Mouse (Mus musculus) kidney, postnatal 0 days (tissue): ENCODE data around the gene Dlx1. TPM values are rescaled to one million over a fixed set of nuclear protein-coding genes. Genes with fewer than 3 reads are reported as not detected.
A peak's percentile ranks its signal among the peaks of the same experiment; 100 is the strongest.

Source experiments
- ATAC-seq: fragments of 200-750 bp; cut with Nextera tagmentation; replicated peaks from 2 replicates; pipeline ENCODE4 v1.8.0; 2017; ENCODE audit warnings: low read depth, moderate number of reproducible peaks, moderate TSS enrichment, moderate library complexity; ENCODE audit not compliant: low FRiP score
- DNase-seq: peaks from one replicate; pipeline ENCODE4 v3.0.0-alpha.2; 2016; ENCODE audit warnings: low spot score
- H3K27ac ChIP-seq: fragments of 300-500 bp; sonication (generic); 2 replicates; pipeline ENCODE4 v1.5.1; 2014; ENCODE audit warnings: mild to moderate bottlenecking
- H3K27me3 ChIP-seq: fragments of 300-500 bp; sonication (generic); 2 replicates; pipeline ENCODE4 v1.6.1; 2014; ENCODE audit warnings: low read length, mixed read lengths; ENCODE audit not compliant: insufficient read depth
- H3K36me3 ChIP-seq: fragments of 300-500 bp; sonication (generic); 2 replicates; pipeline ENCODE4 v1.6.1; 2014; ENCODE audit warnings: low read length, mixed read lengths; ENCODE audit not compliant: insufficient read depth
- H3K4me1 ChIP-seq: fragments of 300-500 bp; sonication (generic); replicated peaks from 2 replicates; pipeline ENCODE4 v1.6.1; 2014; ENCODE audit warnings: antibody characterized with exemption, low read length, mixed read lengths; ENCODE audit not compliant: insufficient read depth
- H3K4me2 ChIP-seq: fragments of 300-500 bp; sonication (generic); 2 replicates; pipeline ENCODE4 v1.6.1; 2014; ENCODE audit warnings: mild to moderate bottlenecking, low read length, moderate library complexity, mixed read lengths
- H3K4me3 ChIP-seq: fragments of 300-500 bp; sonication (generic); replicated peaks from 2 replicates; pipeline ENCODE4 v1.5.1; 2014; ENCODE audit warnings: low read depth, low read length
- H3K9ac ChIP-seq: fragments of 300-500 bp; sonication (generic); 2 replicates; pipeline ENCODE4 v1.6.1; 2014; ENCODE audit warnings: low read depth, low read length
- H3K9me3 ChIP-seq: fragments of 300-500 bp; sonication (generic); replicated peaks from 2 replicates; pipeline ENCODE4 v1.6.1; 2016; ENCODE audit warnings: low read length, inconsistent platforms, mixed read lengths
- CTCF ChIP-seq: IDR thresholded peaks from 2 replicates; pipeline ENCODE4 v1.5.1; 2016; ENCODE audit warnings: antibody characterized with exemption, low read depth, mild to moderate bottlenecking, moderate library complexity
- WGBS: fragments of 180-500 bp; shearing (Covaris S2); extraction: QIAGEN DNeasy Blood & Tissue Kit; methylation state at CpG from one replicate; pipeline ENCODE4 v1.1.7; 2014; 5-methylcytosine and 5-hydroxymethylcytosine counted together
- polyA plus RNA-seq: library from polyadenylated mRNA; unstranded; fragments of >200 nt; fragmentation: Nextera tagmentation; extraction: Ambion mirVana; gene quantifications from 2 replicates; pipeline ENCODE4 v1.2.1, GENCODE M21; 2015

Gene Dlx1
- polyA plus RNA-seq = not detected in 2 replicates

DNA sequence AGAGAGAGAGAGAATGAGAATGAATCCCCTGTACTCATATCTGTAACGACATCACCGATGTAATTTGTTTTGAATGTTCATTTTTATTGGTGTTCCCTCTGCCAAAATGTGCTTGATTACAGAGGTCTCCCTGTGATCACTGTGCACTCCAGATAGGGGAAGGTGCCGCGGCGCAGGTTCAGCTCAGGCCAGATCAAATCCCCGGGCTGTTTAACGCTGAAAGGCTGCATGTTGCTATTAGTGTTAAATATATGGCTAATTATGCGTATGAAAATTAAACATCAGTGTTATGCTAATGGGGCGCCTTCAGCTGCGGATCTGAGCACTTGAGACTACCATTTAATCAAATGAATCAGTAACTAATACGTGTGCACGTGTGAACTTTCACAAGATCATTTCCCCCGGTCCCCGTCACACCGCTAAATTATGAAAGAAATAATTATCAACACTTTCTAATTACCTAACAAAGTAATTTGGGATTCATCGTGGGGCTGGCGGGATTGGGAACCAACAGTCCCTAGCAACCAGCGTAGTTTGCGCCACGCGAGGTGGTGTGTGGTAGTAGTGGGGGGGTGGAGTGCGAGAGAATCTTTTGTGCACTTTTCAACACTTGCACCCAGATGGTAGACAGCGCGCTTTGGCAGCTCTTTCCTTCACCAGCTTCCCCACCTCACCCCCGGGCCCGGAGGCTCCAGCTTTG, at the start of gene Dlx1:
TSS of gene Dlx1 (plus strand) at position 100 of the 700 bp plus-strand sequence.
- peak within 1 kb of the TSS; percentile 78 for H3K4me2 ChIP-seq
- H3K4me1 ChIP-seq = peaks cover 7% of the 10 kb centered on the region
- ATAC-seq (no peak), DNase-seq (no peak)
- H3K27me3 ChIP-seq = peaks cover 88% of the 10 kb centered on the region
- no peak within 1 kb of the TSS for H3K27ac ChIP-seq
- no peaks in the 10 kb centered on the region for H3K36me3 ChIP-seq
- WGBS = 2% methylated on average over 26 of the region's 26 CpGs
- H3K9ac ChIP-seq = no peak within 1 kb of the TSS
- TF ChIP-seq CTCF = no peak
- peak within 1 kb of the TSS; percentile 45 for H3K4me3 ChIP-seq
- H3K9me3 ChIP-seq = no peaks in the 10 kb centered on the region

DNA sequence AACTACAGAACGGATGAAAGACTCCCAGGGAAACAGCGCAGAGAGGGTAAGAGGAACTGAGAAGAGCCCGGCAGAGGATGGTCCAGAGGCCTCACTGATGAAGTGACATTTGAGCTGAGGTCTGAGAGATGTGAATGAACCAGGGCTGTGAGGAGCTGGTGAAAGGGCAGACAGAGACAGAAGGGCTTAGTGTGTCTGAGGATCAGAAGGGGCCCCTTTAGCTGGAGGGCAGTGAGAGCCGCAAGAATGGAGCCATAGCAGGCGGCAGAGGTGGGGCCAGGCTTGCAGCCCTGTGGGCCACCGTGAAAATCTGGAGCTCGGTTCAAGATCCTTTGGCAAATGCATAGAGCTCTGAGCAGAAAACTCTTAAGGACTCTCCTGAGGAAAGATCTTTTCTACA, 48.0 kb upstream of the Dlx1 start:
- no peaks in the 10 kb centered on the region for H3K36me3 ChIP-seq
- H3K9ac ChIP-seq = no peak overlapping the region
- no peak for DNase-seq
- 22% methylated on average over 7 of the region's 7 CpGs for WGBS
- H3K4me3 ChIP-seq = no peak overlapping the region
- H3K27ac ChIP-seq = no peak overlapping the region
- no peaks in the 10 kb centered on the region for H3K9me3 ChIP-seq
- no peak overlapping the region for H3K4me2 ChIP-seq
- no peaks in the 10 kb centered on the region for H3K27me3 ChIP-seq
- no peak for ATAC-seq
- no peak for TF ChIP-seq CTCF
- H3K4me1 ChIP-seq = no peaks in the 10 kb centered on the region

DNA sequence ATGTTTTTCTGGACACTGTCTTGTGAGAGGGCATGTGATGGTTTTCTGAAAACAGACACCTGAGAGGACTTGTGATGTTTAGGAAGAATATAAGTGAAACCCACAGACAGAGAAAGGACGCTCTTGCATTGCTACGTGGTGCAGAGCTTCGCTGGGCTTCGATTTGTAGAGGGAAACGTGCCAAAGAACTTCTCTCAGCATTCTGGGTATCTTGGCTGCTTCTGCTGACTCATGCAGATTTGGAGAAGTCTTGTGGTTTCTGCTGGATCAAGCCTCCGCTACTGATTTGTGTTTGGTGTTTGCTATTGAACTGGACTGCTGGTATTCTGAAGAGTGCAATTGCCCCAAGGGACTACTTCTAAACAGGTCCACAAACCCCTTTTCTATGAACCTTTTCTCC, 46.1 kb upstream of the Dlx1 start:
- Histone ChIP-seq H3K27ac (no peak overlapping the region), H3K4me1 (no peaks in the 10 kb centered on the region), H3K4me3 (no peak overlapping the region), H3K9me3 (no peaks in the 10 kb centered on the region), H3K9ac (no peak overlapping the region), H3K27me3 (no peaks in the 10 kb centered on the region), H3K4me2 (no peak overlapping the region), H3K36me3 (no peaks in the 10 kb centered on the region)
- no peak for TF ChIP-seq CTCF
- 80% methylated on average over 6 of the region's 6 CpGs for WGBS
- ATAC-seq = no peak
- DNase-seq = no peak

DNA sequence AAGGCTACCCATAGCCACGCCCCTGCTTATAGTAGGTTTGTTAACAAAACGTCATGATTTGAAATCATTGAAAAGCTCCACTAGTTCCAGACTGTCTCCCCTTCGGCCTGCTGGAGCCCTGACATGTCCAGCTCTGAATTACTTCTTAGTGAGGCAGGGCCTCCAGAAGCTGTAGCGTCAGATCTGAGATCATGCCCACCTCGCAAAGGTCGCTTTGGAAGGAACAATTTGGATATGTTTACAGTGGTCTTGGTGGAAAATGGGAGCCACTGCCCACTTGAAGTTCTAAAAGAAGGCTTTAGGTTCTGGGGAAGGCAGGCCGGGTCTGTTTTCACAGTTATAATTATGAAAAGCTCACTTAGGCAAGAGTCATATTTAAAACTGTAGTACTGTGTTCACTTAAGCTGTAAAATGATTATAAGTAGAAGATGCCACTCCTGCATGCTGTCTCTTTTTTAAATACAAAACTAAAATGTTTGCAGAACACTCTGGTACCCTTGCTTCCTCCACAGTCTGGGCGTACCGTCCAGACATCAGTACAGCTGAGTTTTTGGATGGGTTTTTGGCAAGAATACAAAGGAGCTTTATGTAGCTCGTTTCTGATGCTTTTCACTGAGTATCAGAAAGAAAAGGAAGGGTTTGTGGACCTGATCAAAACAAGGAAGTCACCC, 44.7 kb upstream of the Dlx1 start:
- ATAC-seq = no peak
- Histone ChIP-seq H3K27ac (no peak overlapping the region), H3K4me1 (no peaks in the 10 kb centered on the region), H3K4me3 (no peak overlapping the region), H3K4me2 (no peak overlapping the region), H3K9ac (no peak overlapping the region), H3K36me3 (no peaks in the 10 kb centered on the region), H3K9me3 (no peaks in the 10 kb centered on the region), H3K27me3 (no peaks in the 10 kb centered on the region)
- 68% methylated on average over 10 of the region's 10 CpGs for WGBS
- DNase-seq = no peak
- TF ChIP-seq CTCF = no peak

DNA sequence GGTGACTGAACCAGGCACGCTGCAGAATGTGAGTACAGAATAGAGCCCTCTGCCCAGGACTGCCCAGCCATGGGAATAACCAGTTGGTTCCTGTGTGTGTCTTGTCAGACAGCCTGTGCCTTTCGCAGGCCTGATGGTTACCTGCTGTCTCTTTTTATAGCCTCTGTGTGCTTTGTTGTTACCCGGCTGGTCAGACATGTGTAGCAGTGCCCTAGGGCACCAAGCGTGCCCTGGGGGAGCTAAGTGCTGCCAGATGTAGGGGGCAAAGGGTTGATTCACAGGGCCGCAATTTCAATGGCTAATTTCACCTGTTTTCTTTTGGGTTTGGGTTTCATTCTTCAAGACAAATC, 44.2 kb upstream of the Dlx1 start:
- DNase-seq = no peak
- 32% methylated on average over 5 of the region's 5 CpGs for WGBS
- no peak for TF ChIP-seq CTCF
- Histone ChIP-seq H3K9me3 (no peaks in the 10 kb centered on the region), H3K36me3 (no peaks in the 10 kb centered on the region), H3K4me1 (no peaks in the 10 kb centered on the region), H3K4me2 (no peak overlapping the region), H3K9ac (no peak overlapping the region), H3K4me3 (no peak overlapping the region), H3K27me3 (no peaks in the 10 kb centered on the region), H3K27ac (no peak overlapping the region)
- no peak for ATAC-seq

DNA sequence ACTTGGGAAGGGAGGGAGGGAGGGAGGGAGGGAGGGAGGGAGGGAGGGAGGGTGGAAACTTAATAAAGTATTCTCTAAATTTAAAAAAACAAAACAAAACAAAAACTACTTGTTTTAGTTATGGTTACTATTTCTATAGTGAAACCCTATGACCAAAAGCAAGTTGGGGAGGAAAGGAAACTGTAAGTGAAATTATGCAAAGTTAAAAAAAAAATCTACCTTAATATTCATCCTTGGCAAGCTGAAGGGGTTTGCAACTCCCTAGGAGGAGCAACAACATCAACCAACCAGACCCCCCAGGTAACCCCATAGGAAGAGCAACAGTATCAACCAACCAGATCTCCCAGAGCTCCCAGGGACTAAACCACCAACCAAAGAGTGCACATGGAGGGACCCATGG, 36.6 kb upstream of the Dlx1 start:
- DNase-seq (no peak), ATAC-seq (no peak)
- no peak overlapping the region for H3K4me2 ChIP-seq
- no peak overlapping the region for H3K4me3 ChIP-seq
- no peak for TF ChIP-seq CTCF
- no peak overlapping the region for H3K27ac ChIP-seq
- H3K9me3 ChIP-seq = no peaks in the 10 kb centered on the region
- H3K4me1 ChIP-seq = no peaks in the 10 kb centered on the region
- H3K36me3 ChIP-seq = no peaks in the 10 kb centered on the region
- H3K27me3 ChIP-seq = no peaks in the 10 kb centered on the region
- no peak overlapping the region for H3K9ac ChIP-seq
